Mouse (Mus musculus): Measurements from ENCODE around the gene Adcy7. TPM values are rescaled to one million over a fixed set of nuclear protein-coding genes. Genes with fewer than 3 reads are reported as not detected.

Adcy7 gene
- polyA plus RNA-seq, 1 experiment from 2014 or later, result 2.3 TPM

DNA sequence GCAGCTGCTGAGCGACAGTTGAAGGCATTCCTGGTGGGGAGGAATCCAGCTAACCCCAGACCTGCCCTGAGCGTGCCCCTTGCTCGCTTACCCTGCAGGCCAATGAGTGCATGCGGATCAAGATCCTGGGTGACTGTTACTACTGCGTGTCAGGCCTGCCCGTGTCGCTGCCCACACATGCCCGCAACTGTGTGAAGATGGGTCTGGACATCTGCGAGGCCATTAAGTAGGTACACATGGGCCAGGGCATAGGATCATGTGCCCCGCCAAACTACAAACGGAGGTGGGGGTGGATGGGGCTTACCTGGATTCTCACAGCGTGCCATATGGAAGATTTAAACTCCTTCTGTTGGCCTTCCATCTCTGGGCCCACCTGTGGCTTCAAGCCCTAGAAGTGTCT, 41.8 kb downstream of the Adcy7 start:
- Histone ChIP-seq H3K4me3 (ENCODE audit: low read depth, low read length) (no peak overlapping the region), H3K27ac (ENCODE audit: low read depth, low read length) (no peak overlapping the region), H3K36me3 (ENCODE audit: control insufficient read depth, insufficient read depth) (no peaks in the 10 kb centered on the region), H3K9me3 (ENCODE audit: control insufficient read depth) (no peaks in the 10 kb centered on the region), H3K9ac (ENCODE audit: low read depth, low read length) (no peak overlapping the region), H3K4me2 (replicated peaks; ENCODE audit: low read depth) (no peak overlapping the region), H3K4me1 (replicated peaks; ENCODE audit: control insufficient read depth, insufficient read depth, low read length) (0 out of 2 replicates have a peak, but pooled peaks cover 2% of the 10 kb centered on the region), H3K27me3 (replicated peaks; ENCODE audit: control insufficient read depth, insufficient read depth, low read length) (no peaks in the 10 kb centered on the region)
- 91% methylated on average over 12 of the region's 12 CpGs for WGBS
- no peak for TF ChIP-seq CTCF (IDR thresholded peaks at IDR 0.05; ENCODE audit: low read depth)
- no peak for ATAC-seq

DNA sequence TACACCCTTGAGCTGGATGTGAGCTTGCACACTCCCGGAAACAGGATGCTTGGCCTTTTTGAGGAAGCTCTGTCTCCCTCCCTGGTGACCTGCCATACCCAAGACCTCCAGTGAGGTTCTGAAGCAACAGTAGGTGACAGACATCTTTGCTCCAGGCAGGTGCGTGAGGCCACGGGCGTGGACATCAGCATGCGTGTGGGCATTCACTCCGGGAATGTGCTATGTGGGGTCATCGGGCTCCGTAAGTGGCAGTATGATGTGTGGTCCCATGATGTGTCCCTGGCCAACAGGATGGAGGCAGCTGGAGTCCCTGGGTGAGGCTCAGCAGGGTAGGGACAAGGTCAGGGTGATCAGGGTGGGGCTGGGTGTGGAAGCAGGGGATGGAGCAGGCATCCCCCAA, 43.1 kb downstream of the Adcy7 start:
- Histone ChIP-seq H3K9ac (ENCODE audit: low read depth, low read length) (no peak overlapping the region; the same call in 1 of the 2 replicates), H3K4me3 (ENCODE audit: low read depth, low read length) (no peak overlapping the region), H3K27ac (ENCODE audit: low read depth, low read length) (no peak overlapping the region), H3K36me3 (ENCODE audit: control insufficient read depth, insufficient read depth) (no peaks in the 10 kb centered on the region), H3K4me2 (replicated peaks; ENCODE audit: low read depth) (no peak overlapping the region), H3K4me1 (replicated peaks; ENCODE audit: control insufficient read depth, insufficient read depth, low read length) (0 out of 2 replicates have a peak, but pooled peaks cover 2% of the 10 kb centered on the region), H3K27me3 (replicated peaks; ENCODE audit: control insufficient read depth, insufficient read depth, low read length) (no peaks in the 10 kb centered on the region), H3K9me3 (ENCODE audit: control insufficient read depth) (no peaks in the 10 kb centered on the region)
- 94% methylated on average over 8 of the region's 8 CpGs for WGBS
- no peak for ATAC-seq
- no peak for TF ChIP-seq CTCF (IDR thresholded peaks at IDR 0.05; ENCODE audit: low read depth)

DNA sequence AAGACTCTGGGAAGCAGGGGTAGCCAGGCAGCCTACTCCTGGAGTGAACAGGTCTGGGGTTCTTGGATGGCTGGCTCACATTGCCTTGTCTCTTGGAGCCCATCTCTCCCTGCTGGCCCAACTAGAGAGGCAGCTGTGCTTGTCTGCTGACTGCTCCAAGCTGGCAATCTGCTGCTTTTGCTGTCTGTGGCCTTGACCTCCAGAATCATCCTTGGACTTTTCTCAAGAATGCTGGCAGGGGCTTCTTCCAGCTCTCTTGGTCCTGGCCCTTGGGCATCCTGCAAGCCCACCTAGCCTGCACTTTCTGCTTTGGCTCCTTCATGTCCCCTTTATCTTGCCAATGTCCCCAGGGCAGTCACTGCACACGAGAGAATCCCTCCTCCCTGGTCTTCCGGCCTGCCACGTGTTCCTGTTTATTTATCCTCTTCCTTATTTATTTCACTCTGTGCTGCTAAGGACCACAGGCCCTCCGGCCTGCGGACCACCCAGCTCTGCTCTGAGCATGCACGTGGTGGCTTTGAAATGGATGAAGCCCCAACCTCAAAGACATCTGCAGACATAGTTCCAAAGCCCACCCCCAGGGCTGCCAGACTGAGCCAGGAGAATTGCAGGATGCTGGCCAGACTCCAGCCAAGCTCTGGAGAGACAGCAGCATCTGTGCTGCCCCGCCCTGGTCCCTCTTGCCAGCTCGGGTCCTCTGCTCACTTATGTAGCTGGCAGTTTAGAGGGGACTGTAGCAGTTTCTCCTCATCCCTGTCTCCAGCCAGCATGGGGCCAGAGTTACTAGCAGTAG, 44.1 kb downstream of the Adcy7 start:
- no peaks in the 10 kb centered on the region for H3K9me3 ChIP-seq (ENCODE audit: control insufficient read depth)
- no peak overlapping the region for H3K9ac ChIP-seq (ENCODE audit: low read depth, low read length)
- WGBS, result 39% methylated on average over 8 of the region's 8 CpGs
- H3K4me3 ChIP-seq (ENCODE audit: low read depth, low read length), result no peak overlapping the region
- H3K36me3 ChIP-seq (ENCODE audit: control insufficient read depth, insufficient read depth), result no peaks in the 10 kb centered on the region
- ATAC-seq, result peak; percentile 14; the same call in 1 of the 2 replicates
- no peak overlapping the region for H3K27ac ChIP-seq (ENCODE audit: low read depth, low read length)
- H3K4me1 ChIP-seq (replicated peaks; ENCODE audit: control insufficient read depth, insufficient read depth, low read length), result 0 out of 2 replicates have a peak, but pooled peaks cover 2% of the 10 kb centered on the region
- no peak for TF ChIP-seq CTCF (IDR thresholded peaks at IDR 0.05; ENCODE audit: low read depth)
- no peak overlapping the region for H3K4me2 ChIP-seq (replicated peaks; ENCODE audit: low read depth)
- no peaks in the 10 kb centered on the region for H3K27me3 ChIP-seq (replicated peaks; ENCODE audit: control insufficient read depth, insufficient read depth, low read length)

DNA sequence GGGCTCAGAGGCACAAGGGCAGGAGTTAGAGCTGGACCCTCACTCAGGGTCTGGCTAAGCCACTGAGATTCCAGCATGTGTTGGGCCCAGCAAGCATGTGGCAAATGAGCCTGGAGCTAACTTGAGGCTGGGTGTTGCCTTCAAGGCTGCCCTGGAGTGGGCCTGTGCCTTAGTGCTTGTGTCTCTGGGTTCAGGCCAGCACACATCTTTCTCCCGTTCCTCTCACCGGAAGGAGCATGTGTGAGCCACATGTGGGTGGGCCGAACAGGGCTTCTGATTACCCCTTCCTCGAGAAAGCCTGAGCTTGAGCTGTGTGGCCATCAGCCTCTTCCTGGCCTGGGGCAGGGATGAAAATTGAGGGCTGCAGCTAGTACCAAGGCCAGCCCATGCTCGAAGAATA, 45.1 kb downstream of the Adcy7 start:
- H3K9ac ChIP-seq (ENCODE audit: low read depth, low read length), result no peak overlapping the region
- WGBS, result 56% methylated on average over 5 of the region's 5 CpGs
- ATAC-seq, result no peak

DNA sequence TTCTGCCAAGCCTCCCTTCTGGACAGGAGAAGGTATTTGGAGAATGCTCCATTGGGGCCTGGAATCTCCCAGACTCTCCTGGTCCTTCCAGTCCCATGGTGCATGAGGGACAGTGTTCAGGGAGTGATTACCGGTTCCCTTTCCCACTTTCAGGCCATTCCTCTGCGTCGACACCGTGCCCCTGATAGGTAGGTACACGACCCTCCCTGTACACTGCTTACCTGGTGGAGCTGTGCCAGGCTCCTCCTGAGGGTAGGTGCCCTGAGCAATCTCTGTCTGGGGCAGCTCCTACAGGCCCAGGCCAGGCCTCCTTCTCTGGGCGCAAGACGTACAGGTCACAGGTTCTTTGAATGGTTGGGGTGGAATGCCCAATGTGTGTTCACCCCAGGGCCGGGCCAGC, 45.9 kb downstream of the Adcy7 start:
- 90% methylated on average over 8 of the region's 8 CpGs for WGBS
- H3K27me3 ChIP-seq (replicated peaks; ENCODE audit: control insufficient read depth, insufficient read depth, low read length), result no peaks in the 10 kb centered on the region
- H3K4me1 ChIP-seq (replicated peaks; ENCODE audit: control insufficient read depth, insufficient read depth, low read length), result 0 out of 2 replicates have a peak, but pooled peaks cover 2% of the 10 kb centered on the region
- no peak for TF ChIP-seq CTCF (IDR thresholded peaks at IDR 0.05; ENCODE audit: low read depth)
- no peaks in the 10 kb centered on the region for H3K36me3 ChIP-seq (ENCODE audit: control insufficient read depth, insufficient read depth)
- no peak overlapping the region for H3K27ac ChIP-seq (ENCODE audit: low read depth, low read length)
- H3K9ac ChIP-seq (ENCODE audit: low read depth, low read length), result no peak overlapping the region
- ATAC-seq, result no peak
- H3K4me3 ChIP-seq (ENCODE audit: low read depth, low read length), result no peak overlapping the region
- no peak overlapping the region for H3K4me2 ChIP-seq (replicated peaks; ENCODE audit: low read depth)
- H3K9me3 ChIP-seq (ENCODE audit: control insufficient read depth), result no peaks in the 10 kb centered on the region

More for the DNA sequence above, 45.1 kb downstream of the Adcy7 start:
- Histone ChIP-seq H3K36me3 (ENCODE audit: control insufficient read depth, insufficient read depth) (no peaks in the 10 kb centered on the region), H3K27ac (ENCODE audit: low read depth, low read length) (no peak overlapping the region), H3K27me3 (replicated peaks; ENCODE audit: control insufficient read depth, insufficient read depth, low read length) (no peaks in the 10 kb centered on the region), H3K4me2 (replicated peaks; ENCODE audit: low read depth) (no peak overlapping the region), H3K4me1 (replicated peaks; ENCODE audit: control insufficient read depth, insufficient read depth, low read length) (0 out of 2 replicates have a peak, but pooled peaks cover 2% of the 10 kb centered on the region), H3K4me3 (ENCODE audit: low read depth, low read length) (no peak overlapping the region), H3K9me3 (ENCODE audit: control insufficient read depth) (no peaks in the 10 kb centered on the region)
- TF ChIP-seq CTCF (IDR thresholded peaks at IDR 0.05; ENCODE audit: low read depth), result no peak

DNA sequence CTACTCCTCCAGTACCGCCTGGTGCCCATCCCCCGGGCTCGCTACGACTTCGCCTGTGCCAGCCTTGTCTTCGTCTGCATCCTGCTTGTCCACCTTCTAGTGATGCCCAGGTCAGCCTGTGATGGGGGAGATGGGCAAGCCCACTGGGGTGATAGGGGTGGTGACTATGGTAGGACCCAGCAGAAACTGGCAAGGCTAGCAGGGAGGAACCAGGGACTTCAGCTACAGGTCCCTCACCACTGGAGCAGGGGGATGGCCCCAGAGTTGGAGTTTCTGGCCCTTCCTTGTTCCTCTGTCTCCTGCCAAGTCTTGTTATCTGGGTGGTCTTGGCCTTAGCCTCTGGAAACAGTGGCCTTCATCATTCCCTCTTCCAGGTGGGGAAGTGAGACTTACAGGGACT, 47.9 kb downstream of the Adcy7 start:
- Histone ChIP-seq H3K36me3 (ENCODE audit: control insufficient read depth, insufficient read depth) (0 out of 2 replicates have a peak, but pooled peaks cover 2% of the 10 kb centered on the region), H3K9ac (ENCODE audit: low read depth, low read length) (no peak overlapping the region), H3K9me3 (ENCODE audit: control insufficient read depth) (no peaks in the 10 kb centered on the region), H3K27me3 (replicated peaks; ENCODE audit: control insufficient read depth, insufficient read depth, low read length) (no peaks in the 10 kb centered on the region), H3K4me2 (replicated peaks; ENCODE audit: low read depth) (no peak overlapping the region), H3K4me3 (ENCODE audit: low read depth, low read length) (no peak overlapping the region), H3K4me1 (replicated peaks; ENCODE audit: control insufficient read depth, insufficient read depth, low read length) (0 out of 2 replicates have a peak, but pooled peaks cover 2% of the 10 kb centered on the region), H3K27ac (ENCODE audit: low read depth, low read length) (no peak overlapping the region)
- ATAC-seq, result no peak
- WGBS, result 90% methylated on average over 6 of the region's 6 CpGs
- no peak for TF ChIP-seq CTCF (IDR thresholded peaks at IDR 0.05; ENCODE audit: low read depth)

Measured in intestine, postnatal 0 days (tissue).